Comparison of ENCODE assay signal across 8 mouse cellular contexts in genomic region chr2:120539778-120540208, GRCm38 (mm10). TPM values are rescaled to one million over a fixed set of nuclear protein-coding genes. Genes with fewer than 3 reads are reported as not detected.
DNase-seq lines count a peak whose midpoint lies in the region; ATAC-seq and TF ChIP-seq lines count a peak whose summit lies in the region.

No protein-coding gene starts in this region.

- no peak overlapping the region for H3K27ac ChIP-seq in forebrain, embryonic 12.5 days
- H3K27ac ChIP-seq in forebrain, embryonic 10.5 days: no peak overlapping the region
- peak overlapping the region; percentile 88 for H3K27ac ChIP-seq in heart, adult 2 months
- peak overlapping the region; percentile 78 for H3K27ac ChIP-seq in kidney, adult 2 months (ENCODE audit: insufficient read depth, low read depth, low read length)

- H3K36me3 ChIP-seq in forebrain, embryonic 12.5 days (replicated peaks): peaks cover 22% of the 10 kb centered on the region
- peaks cover 67% of the 10 kb centered on the region for H3K36me3 ChIP-seq in forebrain, embryonic 10.5 days (replicated peaks)
- H3K36me3 ChIP-seq in heart, adult 2 months (ENCODE audit: control insufficient read depth, insufficient read depth, low read length): peaks cover 11% of the 10 kb centered on the region
- 0 out of 2 replicates have a peak, but pooled peaks cover under 1% of the 10 kb centered on the region for H3K36me3 ChIP-seq in kidney, adult 2 months (ENCODE audit: control insufficient read depth, insufficient read depth, low read length)
- peaks cover 6% of the 10 kb centered on the region for H3K36me3 ChIP-seq in myocyte (ENCODE audit: control insufficient read depth, insufficient read depth)

- H3K79me2 ChIP-seq in heart, adult 2 months (replicated peaks; ENCODE audit: control insufficient read depth, insufficient read depth, low read length): no peaks in the 10 kb centered on the region
- peaks cover 15% of the 10 kb centered on the region for H3K79me2 ChIP-seq in myocyte (ENCODE audit: control insufficient read depth, insufficient read depth)

- H3K27me3 ChIP-seq in forebrain, embryonic 12.5 days: no peaks in the 10 kb centered on the region
- H3K27me3 ChIP-seq in forebrain, embryonic 10.5 days (ENCODE audit: poor library complexity, severe bottlenecking): no peaks in the 10 kb centered on the region
- H3K27me3 ChIP-seq in heart, adult 2 months (ENCODE audit: control insufficient read depth, insufficient read depth, low read length): no peaks in the 10 kb centered on the region
- H3K27me3 ChIP-seq in kidney, adult 2 months (replicated peaks; ENCODE audit: control insufficient read depth, insufficient read depth, low read length): no peaks in the 10 kb centered on the region
- no peaks in the 10 kb centered on the region for H3K27me3 ChIP-seq in myocyte (ENCODE audit: control insufficient read depth, insufficient read depth, insufficient read length)

- DNase-seq in forebrain, embryonic 10.5 days (ENCODE audit: extremely low spot score, low spot score): no peak
- peak; percentile 85 to 88 for DNase-seq in cerebellum, postnatal 10 days
- peak; percentile 65 to 87 for DNase-seq in heart, adult 2 months
- peak; percentile 97 for DNase-seq in kidney, adult 2 months
- DNase-seq in left cerebral cortex, postnatal 4 days: peak; percentile 73
- peak; percentile 67 for DNase-seq in testis, postnatal 14 days (ENCODE audit: low spot score)

- intact Hi-C loops in heart, adult 2 months (cut with DNase I): loop anchor here (2.0 kb wide), 1 partner anchor 21 kb away; no protein-coding TSS in a partner anchor
- intact Hi-C loops in left cerebral cortex, postnatal 4 days (cut with DNase I): no loop called here

- no peak overlapping the region for H3K4me3 ChIP-seq in forebrain, embryonic 12.5 days (replicated peaks)
- H3K4me3 ChIP-seq in forebrain, embryonic 10.5 days: no peak overlapping the region
- peak overlapping the region; percentile 44 for H3K4me3 ChIP-seq in heart, adult 2 months
- no peak overlapping the region for H3K4me3 ChIP-seq in kidney, adult 2 months (ENCODE audit: insufficient read depth, low read depth, low read length)
- peak overlapping the region; percentile 22 for H3K4me3 ChIP-seq in myocyte

- no peak for TF ChIP-seq CTCF in heart, adult 2 months (IDR thresholded peaks at IDR 0.05)
- TF ChIP-seq CTCF in kidney, adult 2 months (conservative IDR thresholded peaks at IDR 0.05; ENCODE audit: insufficient read depth, insufficient read length, low read depth, low read length): no peak

- peak; percentile 89 for TF ChIP-seq EP300 in heart, adult 2 months (IDR thresholded peaks at IDR 0.05; ENCODE audit: insufficient read depth, low read depth, low read length)

- no peak overlapping the region for H3K4me2 ChIP-seq in forebrain, embryonic 12.5 days
- H3K4me2 ChIP-seq in myocyte (ENCODE audit: low read depth): peak overlapping the region; percentile 61

- H3K9ac ChIP-seq in forebrain, embryonic 12.5 days: no peak overlapping the region
- no peak overlapping the region for H3K9ac ChIP-seq in heart, adult 2 months (ENCODE audit: low read depth, low read length)

- H3K4me1 ChIP-seq in forebrain, embryonic 12.5 days: peaks cover 10% of the 10 kb centered on the region; the same call in 1 of the 2 replicates
- H3K4me1 ChIP-seq in forebrain, embryonic 10.5 days: no peaks in the 10 kb centered on the region
- peaks cover 3% of the 10 kb centered on the region for H3K4me1 ChIP-seq in heart, adult 2 months (ENCODE audit: control insufficient read depth, insufficient read depth, low read length)
- peaks cover 11% of the 10 kb centered on the region for H3K4me1 ChIP-seq in kidney, adult 2 months (ENCODE audit: control insufficient read depth, insufficient read depth, low read length)

- no peak overlapping the region for H3ac ChIP-seq in myocyte (ENCODE audit: control insufficient read depth, insufficient read length)

- 37% methylated on average over 1 of the region's 1 CpGs for WGBS in forebrain, embryonic 12.5 days
- WGBS in forebrain, embryonic 10.5 days: 91% methylated on average over 1 of the region's 1 CpGs
- 2% methylated on average over 1 of the region's 1 CpGs for WGBS in heart, adult 2 months
- 0% methylated on average over 1 of the region's 1 CpGs for WGBS in kidney, adult 2 months

- no peaks in the 10 kb centered on the region for H3K9me3 ChIP-seq in forebrain, embryonic 12.5 days
- H3K9me3 ChIP-seq in forebrain, embryonic 10.5 days: no peaks in the 10 kb centered on the region

- peak; percentile 68; the same call in 1 of the 2 replicates for ATAC-seq in forebrain, embryonic 12.5 days (ENCODE audit: low FRiP score)

- TF ChIP-seq POLR2A in heart, adult 2 months (IDR thresholded peaks at IDR 0.05; ENCODE audit: insufficient read depth, low read depth, low read length): peak; percentile 86
- no peak for TF ChIP-seq POLR2A in kidney, adult 2 months (IDR thresholded peaks at IDR 0.05; ENCODE audit: low read depth, low read length)
- TF ChIP-seq POLR2A in myocyte (IDR thresholded peaks at IDR 0.05; ENCODE audit: insufficient read length, low read depth): peak; percentile 78

TF ChIP-seq in myocyte, 11 proteins besides CTCF, POLR2A, EP300 and RAD21:
- TF ChIP-seq POLR2AphosphoS2 (IDR thresholded peaks at IDR 0.05; ENCODE audit: insufficient read length, low read depth): peak; percentile 55
- TF ChIP-seq CEBPB (IDR thresholded peaks at IDR 0.05; ENCODE audit: insufficient read depth, poor library complexity, severe bottlenecking): no peak
- TF ChIP-seq MYOD1 (IDR thresholded peaks at IDR 0.05; ENCODE audit: control insufficient read depth in 1 of 3, insufficient read length in 2 of 3, low read depth in 2 of 3): peak; percentile 37 to 70 (median 41)
- peak; percentile 25 for TF ChIP-seq TCF12 (IDR thresholded peaks at IDR 0.05; ENCODE audit: insufficient read depth, poor library complexity, severe bottlenecking)
- peak; percentile 39 to 83 (median 80) for TF ChIP-seq MYOG (IDR thresholded peaks at IDR 0.05; ENCODE audit: control insufficient read depth in 1 of 3, insufficient read depth in 1 of 3, insufficient read length in 2 of 3, low read depth in 2 of 3)
- TF ChIP-seq E2F4 (IDR thresholded peaks at IDR 0.05; ENCODE audit: insufficient read depth): no peak

RNA-seq across cellular contexts. Expression of gene Zfp106, which starts 23.9 kb away (rescaled TPM):
- 68.2 and 68.3 TPM in 2 replicates for polyA plus RNA-seq in forebrain, embryonic 12.5 days (2016; fragmentation: Nextera tagmentation; extraction: Ambion mirVana)
- 83.1 and 87.3 TPM in 2 replicates for polyA plus RNA-seq in forebrain, embryonic 10.5 days (2016; fragmentation: Nextera tagmentation; extraction: Ambion mirVana)
- total RNA-seq in heart, adult 2 months (2021): 100 to 1,000 TPM; 443 to 527 TPM
- polyA plus RNA-seq in heart, adult 2 months (2012; rRNA removed): 174 and 320 TPM in 2 replicates
- 67.0 and 86.9 TPM in 2 replicates for polyA plus RNA-seq in kidney, adult 2 months (2012; rRNA removed)
- total RNA-seq in left cerebral cortex, postnatal 4 days (2021): 10 to 100 TPM; 81.7 to 84.5 TPM
- polyA plus RNA-seq in myocyte (2012; fragmentation: generic; extraction: Trizol): 94.6 TPM

RNA-seq across cellular contexts. Expression of gene Snap23, which starts 27.7 kb away (rescaled TPM):
- 32.2 and 35.8 TPM in 2 replicates for polyA plus RNA-seq in forebrain, embryonic 12.5 days (2016; fragmentation: Nextera tagmentation; extraction: Ambion mirVana)
- 50.5 and 56.2 TPM in 2 replicates for polyA plus RNA-seq in forebrain, embryonic 10.5 days (2016; fragmentation: Nextera tagmentation; extraction: Ambion mirVana)
- 10 to 100 TPM; 57.9 to 65.4 TPM for total RNA-seq in heart, adult 2 months (2021)
- 12.1 and 25.8 TPM in 2 replicates for polyA plus RNA-seq in heart, adult 2 months (2012; rRNA removed)
- 12.6 and 19.0 TPM in 2 replicates for polyA plus RNA-seq in kidney, adult 2 months (2012; rRNA removed)
- 10 to 100 TPM; 19.8 to 20.0 TPM for total RNA-seq in left cerebral cortex, postnatal 4 days (2021)
- 15.3 TPM for polyA plus RNA-seq in myocyte (2012; fragmentation: generic; extraction: Trizol)

Comparison
In these comparisons a context has a peak if more than half of its experiments do, and no peak if none do; other contexts are left out.
1. H3K27ac ChIP-seq: peak in heart, adult 2 months (single experiment) and kidney, adult 2 months (single experiment); none in forebrain, embryonic 12.5 days (single experiment) and forebrain, embryonic 10.5 days (single experiment).
2. H3K4me3 ChIP-seq: peak in heart, adult 2 months (single experiment) and myocyte (single experiment); none in forebrain, embryonic 12.5 days (single experiment), forebrain, embryonic 10.5 days (single experiment) and kidney, adult 2 months (single experiment).